Mouse (Mus musculus) G1E (cell line): ENCODE results near the gene Naa30.

Source experiments
- CTCF ChIP-seq: IDR thresholded peaks from 2 replicates; pipeline ENCODE4 v1.5.1; 2012; ENCODE audit warnings: low read depth, low read length, inconsistent platforms, mixed read lengths
- GATA1 ChIP-seq: IDR thresholded peaks from 2 replicates; pipeline ENCODE4 v1.6.1; 2012; ENCODE audit warnings: borderline replicate concordance, low read length, inconsistent platforms, mixed read lengths
- POLR2AphosphoS5 ChIP-seq: IDR thresholded peaks from 2 replicates; pipeline ENCODE4 v1.6.1; 2012; ENCODE audit warnings: low read depth, low read length, inconsistent platforms; ENCODE audit not compliant: insufficient replicate concordance
- TAL1 ChIP-seq: conservative IDR thresholded peaks from 2 replicates; pipeline ENCODE4 v1.6.1; 2012; ENCODE audit warnings: low read depth, low read length, inconsistent platforms, mixed read lengths

DNA sequence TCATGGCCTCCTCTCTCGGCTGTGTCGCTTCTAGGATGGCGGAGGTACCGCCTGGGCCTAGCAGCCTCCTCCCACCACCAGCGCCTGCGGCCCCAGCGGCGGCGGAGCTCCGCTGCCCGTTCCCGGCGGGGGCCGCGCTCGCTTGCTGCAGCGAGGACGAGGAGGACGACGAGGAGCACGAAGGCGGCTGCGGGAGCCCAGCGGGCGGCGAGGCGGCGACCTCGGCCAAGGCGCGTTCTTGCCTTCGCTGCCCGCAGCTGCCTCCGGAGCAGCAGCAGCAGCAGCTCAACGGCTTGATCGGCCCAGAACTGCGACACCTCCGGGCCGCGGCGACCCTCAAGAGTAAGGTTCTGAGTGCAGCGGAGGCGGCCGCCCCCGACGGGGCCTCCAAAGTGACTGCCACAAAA is 559 bp downstream of the Naa30 start:
- TF ChIP-seq GATA1 (no peak), CTCF (no peak), TAL1 (no peak), POLR2AphosphoS5 (no peak)
